Mouse (Mus musculus) lung, postnatal 14 days (tissue): ENCODE measurements at regions not wholly inside any gene's neighbourhood (a gene's known extent, or its start where the extent isn't known, plus 50 kb on each side); places are given as distances from the start of the nearest gene placed in this dataset.

ENCODE experiments used
- DNase-seq: peaks from one replicate; pipeline ENCODE4 v3.0.0; 2021

- DNase-seq = no peak
Observed at GRCm38 (mm10) chr10:68378212-68378611, 99.7 kb upstream of the Arid5b start.

- DNase-seq = no peak
Observed at GRCm38 (mm10) chr10:68377479-68377878, 98.9 kb upstream of the Arid5b start.

- DNase-seq = peak; percentile 26
Observed at GRCm38 (mm10) chr10:68373875-68374274, 95.3 kb upstream of the Arid5b start.

- peak; percentile 27 for DNase-seq
Observed at GRCm38 (mm10) chr10:68371785-68372184, 93.2 kb upstream of the Arid5b start.

- no peak for DNase-seq
Observed at GRCm38 (mm10) chr10:68370986-68371385, 92.4 kb upstream of the Arid5b start.

- DNase-seq = no peak
Observed at GRCm38 (mm10) chr10:68366796-68367195, 88.3 kb upstream of the Arid5b start.

- DNase-seq = no peak
Observed at GRCm38 (mm10) chr10:68360765-68361483, 82.4 kb upstream of the Arid5b start.

GRCm38 (mm10) chr10:68359135-68359534 is 80.6 kb upstream of the Arid5b start:
- no peak for DNase-seq

- DNase-seq = peak; percentile 46
Observed at GRCm38 (mm10) chr10:68356973-68357372, 78.4 kb upstream of the Arid5b start.

- no peak for DNase-seq
Observed at GRCm38 (mm10) chr10:68356521-68356920, 78.0 kb upstream of the Arid5b start.

- DNase-seq = no peak
Observed at GRCm38 (mm10) chr10:68356093-68356485, 77.5 kb upstream of the Arid5b start.

- DNase-seq = no peak
Observed at GRCm38 (mm10) chr10:68355471-68356092, 77.0 kb upstream of the Arid5b start.

GRCm38 (mm10) chr10:68354335-68355231 is 76.0 kb upstream of the Arid5b start:
- peak; percentile 69 for DNase-seq

- peak; percentile 16 for DNase-seq
Observed at GRCm38 (mm10) chr10:68353692-68354232, 75.2 kb upstream of the Arid5b start.

- DNase-seq = no peak
Observed at GRCm38 (mm10) chr10:68351841-68352555, 73.5 kb upstream of the Arid5b start.

- DNase-seq = no peak
Observed at GRCm38 (mm10) chr10:68351441-68351840, 72.9 kb upstream of the Arid5b start.

GRCm38 (mm10) chr10:68350798-68351197 is 72.3 kb upstream of the Arid5b start:
- DNase-seq = no peak

GRCm38 (mm10) chr10:68347806-68348205 is 69.3 kb upstream of the Arid5b start:
- no peak for DNase-seq

GRCm38 (mm10) chr10:68344991-68345720 is 66.6 kb upstream of the Arid5b start:
- DNase-seq = no peak

- no peak for DNase-seq
Observed at GRCm38 (mm10) chr10:68344211-68344610, 65.7 kb upstream of the Arid5b start.

GRCm38 (mm10) chr10:68334054-68334453 is 55.5 kb upstream of the Arid5b start:
- DNase-seq = no peak
